Mouse (Mus musculus) cerebellum, adult 18-20 months (tissue): Measurements from ENCODE around the gene 1700023F06Rik.
"Not testable (repeated sequence)": the region's sequence is repeated elsewhere in the genome, so short reads cannot be mapped to it uniquely, and the experiment has no call there.

ENCODE experiments used
- DNase-seq, 2 experiments: peaks; one replicate each; pipeline ENCODE4 v3.0.0; 2021

Gene 1700023F06Rik

GRCm38 (mm10) chr11:103222718-103223117 lies 14.4 kb upstream of the 1700023F06Rik start:
- not testable (repeated sequence) for DNase-seq

- no peak for DNase-seq
These were observed 13.1 kb upstream of the 1700023F06Rik start for GRCm38 (mm10) chr11:103221437-103221836.

GRCm38 (mm10) chr11:103219995-103220394 lies 11.6 kb upstream of the 1700023F06Rik start:
- DNase-seq, result no peak

- DNase-seq, result no peak
These were observed 10.9 kb upstream of the 1700023F06Rik start for GRCm38 (mm10) chr11:103219259-103219658.

- no peak for DNase-seq
These were observed 10.2 kb upstream of the 1700023F06Rik start for GRCm38 (mm10) chr11:103218517-103218901.

- peak; percentile 83 to 89 for DNase-seq
These were observed 9.6 kb upstream of the 1700023F06Rik start, which contains the start of gene Spata32 for GRCm38 (mm10) chr11:103217790-103218516. Spata32 (minus strand) TSS chr11:103218432.

GRCm38 (mm10) chr11:103215355-103215754 lies 7.0 kb upstream of the 1700023F06Rik start:
- DNase-seq, result no peak

GRCm38 (mm10) chr11:103213712-103214111 lies 5.4 kb upstream of the 1700023F06Rik start:
- no peak for DNase-seq

- no peak for DNase-seq
These were observed 1.9 kb upstream of the 1700023F06Rik start for GRCm38 (mm10) chr11:103210291-103210690.

- DNase-seq, result no peak
These were observed 2.2 kb downstream of the 1700023F06Rik start for GRCm38 (mm10) chr11:103206203-103206602.

- DNase-seq, result no peak
These were observed 6.0 kb downstream of the 1700023F06Rik start for GRCm38 (mm10) chr11:103202376-103202775.

- peak; percentile 69 to 78 for DNase-seq
These were observed 6.7 kb downstream of the 1700023F06Rik start for GRCm38 (mm10) chr11:103201664-103202063.

GRCm38 (mm10) chr11:103198911-103199803 lies 9.2 kb downstream of the 1700023F06Rik start:
- DNase-seq, result peak; percentile 84 to 93

GRCm38 (mm10) chr11:103198339-103198738 lies 10.0 kb downstream of the 1700023F06Rik start:
- peak in 1 of 2 experiments; percentile 54 for DNase-seq

GRCm38 (mm10) chr11:103197340-103197739 lies 11.0 kb downstream of the 1700023F06Rik start:
- DNase-seq, result peak in 1 of 2 experiments; percentile 46

GRCm38 (mm10) chr11:103195656-103196055 lies 12.7 kb downstream of the 1700023F06Rik start:
- DNase-seq, result peak in 1 of 2 experiments; percentile 49

- DNase-seq, result peak; percentile 41 to 56
These were observed 13.1 kb downstream of the 1700023F06Rik start for GRCm38 (mm10) chr11:103195236-103195635.

GRCm38 (mm10) chr11:103193825-103194168 lies 14.6 kb downstream of the 1700023F06Rik start:
- peak in 1 of 2 experiments; percentile 30 for DNase-seq

GRCm38 (mm10) chr11:103192956-103193824 lies 15.2 kb downstream of the 1700023F06Rik start:
- DNase-seq, result peak; percentile 86 to 87

- DNase-seq, result peak; percentile 61 to 70
These were observed 16.0 kb downstream of the 1700023F06Rik start for GRCm38 (mm10) chr11:103192230-103192955.

GRCm38 (mm10) chr11:103184891-103185290 lies 23.5 kb downstream of the 1700023F06Rik start:
- peak; percentile 64 to 74 for DNase-seq

GRCm38 (mm10) chr11:103181911-103182310 lies 26.4 kb downstream of the 1700023F06Rik start:
- no peak for DNase-seq
